Mouse (Mus musculus) liver, embryonic 15.5 days (tissue): ENCODE measurements around the gene Gsto1. TPM values are rescaled to one million over a fixed set of nuclear protein-coding genes. Genes with fewer than 3 reads are reported as not detected.
A peak's percentile ranks its signal among the peaks of the same experiment; 100 is the strongest.

Experiments
- ATAC-seq: fragments of 200-750 bp; cut with Nextera tagmentation; 2 replicates; pipeline ENCODE4 v1.8.0; 2017; ENCODE audit warnings: moderate number of reproducible peaks, mild to moderate bottlenecking, moderate library complexity; ENCODE audit not compliant: insufficient read depth
- H3K27ac ChIP-seq: fragments of 300-500 bp; sonication (generic); replicated peaks from 2 replicates; pipeline ENCODE4 v1.5.1; 2015; ENCODE audit warnings: mild to moderate bottlenecking, inconsistent platforms
- H3K27me3 ChIP-seq: fragments of 300-500 bp; sonication (generic); 2 replicates; pipeline ENCODE4 v1.6.1; 2015; ENCODE audit warnings: mild to moderate bottlenecking, inconsistent platforms
- H3K36me3 ChIP-seq: fragments of 300-500 bp; sonication (generic); replicated peaks from 2 replicates; pipeline ENCODE4 v1.6.1; 2015; ENCODE audit warnings: moderate library complexity, mild to moderate bottlenecking, inconsistent platforms
- H3K4me1 ChIP-seq: fragments of 300-500 bp; sonication (generic); replicated peaks from 2 replicates; pipeline ENCODE4 v1.6.1; 2015; ENCODE audit warnings: inconsistent platforms
- H3K4me2 ChIP-seq: fragments of 300-500 bp; sonication (generic); 2 replicates; pipeline ENCODE4 v1.6.1; 2015; ENCODE audit warnings: moderate library complexity, mild to moderate bottlenecking, inconsistent platforms
- H3K4me3 ChIP-seq: fragments of 300-500 bp; sonication (generic); replicated peaks from 2 replicates; pipeline ENCODE4 v1.5.1; 2015; ENCODE audit warnings: mild to moderate bottlenecking, inconsistent platforms
- H3K9ac ChIP-seq: fragments of 300-500 bp; sonication (generic); 2 replicates; pipeline ENCODE4 v1.6.1; 2015; ENCODE audit warnings: moderate library complexity, mild to moderate bottlenecking, inconsistent platforms
- H3K9me3 ChIP-seq: fragments of 300-500 bp; sonication (generic); replicated peaks from 2 replicates; pipeline ENCODE4 v1.6.1; 2016; ENCODE audit warnings: inconsistent platforms
- WGBS: fragments of 180-500 bp; shearing (Covaris S2); methylation state at CpG from one replicate; pipeline ENCODE4 v1.1.7; 2015; ENCODE audit warnings: mixed read lengths; ENCODE audit not compliant: insufficient replicate concordance; 5-methylcytosine and 5-hydroxymethylcytosine counted together
- polyA plus RNA-seq: library from polyadenylated mRNA; unstranded; fragments of >200 nt; fragmentation: Nextera tagmentation; extraction: Ambion mirVana; gene quantifications from 2 replicates; pipeline ENCODE4 v1.2.1, GENCODE M21; 2015

The Gsto1 gene
- 115 and 122 TPM in 2 replicates for polyA plus RNA-seq

DNA sequence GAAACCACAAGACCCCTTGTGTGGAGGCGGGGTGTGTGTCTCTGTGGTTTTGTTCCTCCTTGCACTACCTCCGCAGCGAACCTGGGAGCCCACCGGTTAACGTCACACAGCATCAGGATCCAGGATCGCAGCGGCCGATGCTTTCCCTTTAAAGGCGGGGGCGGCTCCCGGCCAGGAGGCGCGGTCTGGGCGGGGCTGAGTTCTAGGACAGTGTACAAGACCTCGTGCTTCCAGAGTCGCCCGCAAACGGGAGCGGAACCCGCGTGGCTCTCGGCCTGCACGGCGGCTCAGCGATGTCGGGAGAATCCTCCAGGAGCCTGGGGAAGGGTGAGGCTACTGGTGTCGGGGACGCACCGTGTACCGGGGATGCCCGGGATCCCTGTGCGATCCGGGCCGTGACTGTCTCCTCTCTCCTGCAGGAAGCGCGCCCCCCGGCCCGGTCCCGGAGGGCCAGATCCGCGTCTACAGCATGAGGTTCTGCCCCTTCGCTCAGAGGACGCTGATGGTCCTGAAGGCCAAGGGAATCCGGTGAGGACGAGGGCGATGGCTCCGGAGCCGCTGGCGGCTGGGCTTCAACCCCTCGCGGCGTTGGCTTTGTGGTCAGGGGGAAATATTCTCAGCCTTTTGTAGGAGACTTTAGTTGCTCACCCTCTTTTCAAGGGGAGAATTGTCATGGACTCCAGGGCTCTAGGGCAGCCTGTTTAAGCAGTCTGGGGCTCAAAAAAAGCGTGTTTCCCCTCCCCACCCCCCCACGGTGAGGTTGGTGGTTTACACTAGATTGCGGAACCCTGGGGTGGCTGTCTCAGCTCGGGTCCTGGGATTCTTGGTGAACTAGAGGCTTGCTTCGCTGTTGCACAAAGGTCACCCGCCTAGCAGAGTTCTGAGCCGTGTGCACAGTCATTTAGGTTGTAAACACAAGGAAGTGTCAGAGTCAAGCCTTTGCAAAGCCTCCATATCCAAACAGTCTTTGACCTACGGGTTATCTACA, at the start of gene Gsto1:
TSS of gene Gsto1 (plus strand) at position 175 of the 988 bp plus-strand sequence.
- under 1% methylated on average over 60 of the region's 60 CpGs for WGBS
- ATAC-seq, result peak; percentile 88
- peak within 1 kb of the TSS; percentile 58 for H3K4me3 ChIP-seq
- peak within 1 kb of the TSS; percentile 38 for H3K9ac ChIP-seq
- H3K36me3 ChIP-seq, result peaks cover 26% of the 10 kb centered on the region; the same call in 1 of the 2 replicates
- H3K9me3 ChIP-seq, result no peaks in the 10 kb centered on the region
- H3K4me2 ChIP-seq, result peak within 1 kb of the TSS; percentile 78
- peaks cover 12% of the 10 kb centered on the region for H3K27me3 ChIP-seq
- peak within 1 kb of the TSS; percentile 65 for H3K27ac ChIP-seq
- H3K4me1 ChIP-seq, result peaks cover 24% of the 10 kb centered on the region

DNA sequence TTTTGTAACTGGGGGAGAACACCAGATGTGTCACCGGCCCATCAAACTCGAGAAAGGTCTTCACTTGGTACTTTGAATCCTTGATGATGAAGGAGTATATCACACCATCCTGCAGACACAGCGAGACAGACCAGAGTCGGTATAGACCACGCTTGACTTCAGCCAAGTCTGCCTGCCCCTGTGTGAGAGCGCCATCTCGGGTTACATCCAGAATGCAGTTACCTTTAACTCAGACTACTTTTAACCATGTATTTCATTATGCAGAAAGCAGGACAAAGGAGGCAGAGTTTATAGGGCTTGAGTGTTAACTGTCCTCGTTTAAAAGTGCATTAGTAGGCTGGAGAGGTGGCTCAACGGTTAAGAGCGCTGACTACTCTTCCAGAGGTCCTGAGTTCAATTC, 42.7 kb upstream of the Gsto1 start:
- ATAC-seq, result no peak
- Histone ChIP-seq H3K9ac (no peak overlapping the region), H3K4me2 (no peak overlapping the region), H3K9me3 (no peaks in the 10 kb centered on the region), H3K27ac (no peak overlapping the region), H3K27me3 (no peaks in the 10 kb centered on the region), H3K4me3 (no peak overlapping the region), H3K4me1 (no peaks in the 10 kb centered on the region), H3K36me3 (no peaks in the 10 kb centered on the region)
- 69% methylated on average over 10 of the region's 10 CpGs for WGBS

DNA sequence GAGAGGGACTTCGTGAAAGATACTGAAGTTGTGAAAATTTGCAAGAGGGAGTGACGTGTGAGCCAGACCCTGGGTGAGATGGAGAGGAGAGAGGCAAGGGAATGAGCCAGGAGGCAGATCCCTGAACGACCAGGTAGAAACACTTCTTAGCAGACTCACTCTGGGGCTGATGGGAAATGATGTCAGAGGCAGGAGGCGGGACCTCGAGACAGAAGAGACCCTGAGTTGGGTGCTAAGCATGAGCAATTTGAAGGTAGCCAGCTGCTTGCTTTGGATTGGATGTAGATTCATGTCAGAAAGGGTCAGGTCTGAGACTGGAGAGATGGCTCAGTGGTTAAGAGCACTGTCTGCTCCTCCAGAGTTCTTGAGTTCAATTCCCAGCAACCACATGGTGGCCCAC, 40.0 kb upstream of the Gsto1 start:
- Histone ChIP-seq H3K27me3 (no peaks in the 10 kb centered on the region), H3K27ac (no peak overlapping the region), H3K4me3 (no peak overlapping the region), H3K4me2 (no peak overlapping the region), H3K36me3 (no peaks in the 10 kb centered on the region), H3K9me3 (no peaks in the 10 kb centered on the region), H3K4me1 (no peaks in the 10 kb centered on the region), H3K9ac (no peak overlapping the region)
- WGBS, result 47% methylated on average over 5 of the region's 5 CpGs
- no peak for ATAC-seq

DNA sequence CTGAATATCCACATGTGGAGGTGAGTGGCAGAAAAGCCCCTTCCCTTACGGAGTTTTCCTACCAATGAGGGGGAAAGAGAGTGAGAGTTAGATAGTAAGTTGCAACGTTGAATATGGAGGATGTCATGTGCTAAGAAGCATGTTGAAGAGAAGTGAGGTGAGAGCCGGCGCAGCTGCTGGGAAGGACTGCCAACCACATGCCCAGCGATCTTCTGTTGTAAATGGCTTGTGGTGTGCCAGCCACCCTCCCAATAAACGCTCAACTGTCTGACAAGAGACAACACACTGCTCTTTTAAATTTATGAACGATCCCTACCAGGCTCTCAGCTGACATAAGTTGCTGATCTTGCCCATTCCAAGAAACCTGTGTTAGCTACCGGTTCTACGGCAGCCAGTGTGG, 37.1 kb upstream of the Gsto1 start:
- Histone ChIP-seq H3K9me3 (no peaks in the 10 kb centered on the region), H3K36me3 (no peaks in the 10 kb centered on the region), H3K27me3 (peaks cover 5% of the 10 kb centered on the region), H3K9ac (no peak overlapping the region), H3K4me1 (no peaks in the 10 kb centered on the region), H3K4me2 (no peak overlapping the region), H3K4me3 (no peak overlapping the region), H3K27ac (no peak overlapping the region)
- no peak for ATAC-seq
- 71% methylated on average over 9 of the region's 9 CpGs for WGBS

DNA sequence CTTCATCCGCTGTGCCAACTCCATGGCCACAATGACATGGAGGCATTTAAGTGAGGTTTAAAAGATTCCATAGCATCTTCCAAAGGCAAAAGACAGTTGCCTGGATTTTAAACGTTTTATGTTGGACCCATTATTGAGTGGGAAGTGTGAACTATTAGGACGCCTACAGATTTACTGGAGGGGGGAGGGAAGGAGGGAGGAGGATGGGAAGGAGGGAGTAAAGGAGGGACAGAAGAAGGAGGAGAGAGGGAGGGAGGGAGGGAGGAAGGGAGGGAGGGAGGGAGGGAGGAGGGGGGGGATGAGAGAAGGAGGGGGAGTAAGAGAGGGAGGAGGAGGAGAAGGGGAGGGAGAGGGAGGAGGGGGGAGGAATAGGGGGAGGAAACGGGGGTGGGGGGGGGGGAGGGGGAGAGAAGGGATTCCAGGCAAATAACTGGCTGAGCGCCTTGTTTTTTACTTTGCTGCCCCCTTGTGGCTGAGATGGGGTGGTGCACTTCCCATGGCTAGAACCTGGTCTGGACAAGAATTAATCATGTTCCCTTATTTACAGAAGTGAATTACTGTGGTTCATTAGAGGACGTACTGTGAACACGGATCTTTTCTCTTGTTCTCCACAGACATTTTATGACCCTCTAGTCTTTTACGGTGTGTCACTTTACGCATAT, 33.8 kb upstream of the Gsto1 start:
- H3K4me3 ChIP-seq, result no peak overlapping the region
- no peak for ATAC-seq
- no peak overlapping the region for H3K9ac ChIP-seq
- H3K27ac ChIP-seq, result no peak overlapping the region
- H3K4me2 ChIP-seq, result no peak overlapping the region
- no peaks in the 10 kb centered on the region for H3K36me3 ChIP-seq
- 17% methylated on average over 9 of the region's 9 CpGs for WGBS
- no peaks in the 10 kb centered on the region for H3K4me1 ChIP-seq
- peaks cover 9% of the 10 kb centered on the region for H3K27me3 ChIP-seq
- H3K9me3 ChIP-seq, result no peaks in the 10 kb centered on the region

DNA sequence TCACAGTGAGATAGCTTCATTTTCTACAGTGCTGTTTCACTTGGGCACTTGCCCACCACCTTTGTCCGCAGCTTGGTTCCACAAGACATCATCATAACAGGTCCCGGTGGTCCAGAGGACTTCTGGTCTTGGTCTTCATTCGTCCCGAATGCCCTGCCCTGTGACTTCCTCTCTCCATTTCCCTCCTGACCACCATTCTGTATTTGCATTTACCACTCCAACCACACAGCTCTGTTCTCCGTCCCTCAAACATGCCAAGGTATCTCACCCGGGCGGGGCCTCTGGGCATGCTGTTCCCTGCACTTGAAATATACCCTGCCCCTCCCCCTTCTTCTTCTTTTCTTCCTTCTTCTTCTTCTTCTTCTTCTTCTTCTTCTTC, 33.3 kb upstream of the Gsto1 start:
- Histone ChIP-seq H3K36me3 (no peaks in the 10 kb centered on the region), H3K9ac (no peak overlapping the region), H3K27ac (no peak overlapping the region), H3K4me2 (no peak overlapping the region), H3K27me3 (peaks cover 9% of the 10 kb centered on the region), H3K9me3 (no peaks in the 10 kb centered on the region), H3K4me1 (no peaks in the 10 kb centered on the region), H3K4me3 (no peak overlapping the region)
- WGBS, result 19% methylated on average over 7 of the region's 7 CpGs
- no peak for ATAC-seq

DNA sequence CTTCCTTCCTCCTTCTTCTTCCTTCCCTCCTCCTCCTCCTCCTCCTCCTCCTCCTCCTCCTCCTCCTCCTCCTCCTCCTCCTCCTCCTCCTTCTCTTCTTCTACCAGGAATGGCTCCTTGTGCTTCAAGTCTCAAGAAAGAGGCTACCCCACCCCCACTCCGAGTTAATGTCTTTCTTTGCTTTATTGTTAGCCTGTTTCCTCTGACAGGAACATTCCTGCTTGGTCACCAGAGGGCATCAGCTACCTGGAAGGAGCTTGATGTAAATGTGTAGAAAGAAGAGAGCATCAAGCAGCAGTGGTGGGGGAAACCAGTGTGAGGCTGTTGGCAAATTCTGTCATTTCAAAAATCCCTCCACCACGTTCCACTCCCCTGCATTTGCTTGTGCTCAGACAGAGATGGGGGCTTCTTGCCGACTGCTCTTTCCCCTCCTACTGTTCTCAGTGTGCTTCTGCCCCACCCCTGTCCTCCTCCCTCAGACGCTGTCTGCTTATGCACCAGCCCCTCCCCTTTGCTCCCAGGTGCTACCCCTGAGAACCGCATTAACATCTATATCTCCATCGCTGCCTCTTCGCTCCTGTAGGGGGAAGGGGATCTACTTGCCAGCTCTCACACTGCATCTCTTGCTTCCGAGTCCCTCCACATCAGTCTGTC, 32.5 kb upstream of the Gsto1 start:
- H3K27ac ChIP-seq, result no peak overlapping the region
- H3K4me1 ChIP-seq, result no peaks in the 10 kb centered on the region
- peaks cover 9% of the 10 kb centered on the region for H3K27me3 ChIP-seq
- no peaks in the 10 kb centered on the region for H3K9me3 ChIP-seq
- no peak for ATAC-seq
- H3K4me2 ChIP-seq, result no peak overlapping the region
- no peak overlapping the region for H3K4me3 ChIP-seq
- H3K9ac ChIP-seq, result no peak overlapping the region
- H3K36me3 ChIP-seq, result no peaks in the 10 kb centered on the region
- 20% methylated on average over 8 of the region's 8 CpGs for WGBS

DNA sequence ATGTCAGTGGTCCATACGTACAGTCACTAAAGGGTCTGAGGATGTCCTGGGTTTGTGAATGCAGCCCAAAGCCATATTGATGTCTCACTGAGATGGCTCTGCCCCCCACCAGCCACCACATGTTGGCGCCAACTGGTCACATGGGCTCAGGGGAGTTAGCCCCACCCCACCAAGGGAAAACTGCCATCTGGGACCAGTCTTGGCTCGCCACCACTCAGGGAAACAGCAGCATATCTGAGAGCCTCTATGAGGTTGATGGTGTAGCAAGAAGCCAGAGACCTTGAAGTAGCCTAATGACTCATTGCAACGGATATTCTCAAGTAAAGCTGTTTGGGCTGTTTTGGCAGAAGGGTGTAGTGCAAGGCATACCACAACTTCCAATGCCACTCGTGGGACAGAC, 30.7 kb upstream of the Gsto1 start:
- Histone ChIP-seq H3K9me3 (no peaks in the 10 kb centered on the region), H3K36me3 (no peaks in the 10 kb centered on the region), H3K4me3 (no peak overlapping the region), H3K4me1 (no peaks in the 10 kb centered on the region), H3K4me2 (no peak overlapping the region), H3K27ac (no peak overlapping the region), H3K27me3 (peaks cover 9% of the 10 kb centered on the region), H3K9ac (no peak overlapping the region)
- 61% methylated on average over 5 of the region's 5 CpGs for WGBS
- no peak for ATAC-seq

DNA sequence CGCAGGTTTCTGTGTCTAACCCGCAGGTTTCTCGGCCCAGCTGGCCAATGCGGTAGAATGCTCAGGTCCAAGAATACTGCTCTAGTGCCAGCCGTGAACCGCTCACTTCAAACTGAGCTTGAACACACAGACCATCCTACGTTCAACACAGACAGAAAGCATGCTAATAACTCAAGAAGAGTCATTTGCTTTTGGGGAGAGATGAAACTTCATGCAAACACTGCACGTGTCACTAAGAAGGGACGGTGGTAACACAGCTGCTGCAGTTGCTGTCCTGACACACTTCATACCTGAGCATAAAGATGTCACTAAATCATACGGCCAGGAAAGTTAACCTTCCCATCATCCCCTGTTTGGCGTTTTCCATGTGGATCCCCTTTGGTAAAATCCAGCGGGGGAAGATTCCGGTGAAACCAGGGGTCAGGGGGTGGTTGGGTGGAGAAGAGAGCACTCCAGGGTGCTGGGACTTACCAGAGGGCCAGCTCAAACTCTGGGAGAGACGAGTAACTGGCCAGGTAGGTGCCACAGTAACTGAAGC, 24.8 kb upstream of the Gsto1 start:
- Histone ChIP-seq H3K4me2 (no peak overlapping the region), H3K27ac (no peak overlapping the region), H3K36me3 (no peaks in the 10 kb centered on the region), H3K9ac (no peak overlapping the region), H3K27me3 (0 out of 2 replicates have a peak, but pooled peaks cover 3% of the 10 kb centered on the region), H3K4me3 (no peak overlapping the region), H3K4me1 (no peaks in the 10 kb centered on the region), H3K9me3 (no peaks in the 10 kb centered on the region)
- 68% methylated on average over 14 of the region's 14 CpGs for WGBS
- no peak for ATAC-seq

DNA sequence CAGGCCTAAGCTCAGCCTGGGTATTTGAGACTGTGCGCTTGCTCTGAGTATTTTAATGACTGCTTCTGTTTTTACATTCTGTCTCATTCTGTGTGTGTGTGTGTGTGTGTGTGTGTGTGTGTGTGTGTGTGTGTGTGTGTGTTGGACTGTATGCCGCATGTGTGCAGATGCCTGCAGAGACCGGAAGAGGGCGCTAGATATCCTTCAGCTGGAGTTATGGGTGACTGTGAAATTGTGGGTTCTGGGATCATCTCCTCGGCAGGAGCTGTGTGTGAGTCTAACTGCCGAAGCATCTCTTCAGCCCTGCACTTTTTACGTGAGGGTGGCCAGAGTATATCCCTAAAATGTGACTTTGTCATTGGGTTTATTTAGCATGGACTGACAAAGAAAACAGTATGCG, 23.7 kb upstream of the Gsto1 start:
- no peaks in the 10 kb centered on the region for H3K9me3 ChIP-seq
- no peak for ATAC-seq
- WGBS, result 76% methylated on average over 8 of the region's 8 CpGs
- H3K36me3 ChIP-seq, result no peaks in the 10 kb centered on the region
- no peak overlapping the region for H3K4me3 ChIP-seq
- no peak overlapping the region for H3K27ac ChIP-seq
- H3K27me3 ChIP-seq, result peaks cover 8% of the 10 kb centered on the region; the same call in 1 of the 2 replicates
- H3K9ac ChIP-seq, result no peak overlapping the region
- no peaks in the 10 kb centered on the region for H3K4me1 ChIP-seq
- no peak overlapping the region for H3K4me2 ChIP-seq

DNA sequence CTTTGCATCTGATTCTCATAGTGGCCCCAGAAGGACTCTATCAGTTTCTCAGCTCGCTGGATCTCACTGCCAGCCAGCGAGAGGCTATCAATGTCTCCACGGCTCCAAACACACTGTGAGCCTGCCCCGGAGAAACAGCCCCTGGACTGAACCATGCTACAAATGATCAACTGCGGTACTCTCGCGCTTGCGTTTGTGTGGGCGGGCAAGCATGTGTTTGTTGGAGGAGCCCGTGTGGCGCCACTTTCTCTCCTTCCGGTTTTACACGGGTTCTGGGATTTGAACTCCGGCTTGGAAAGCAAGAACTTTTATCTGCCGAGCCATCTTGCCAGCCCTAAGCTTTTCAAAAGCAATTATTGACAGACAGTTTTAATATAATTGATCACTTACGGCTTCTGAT, 22.5 kb upstream of the Gsto1 start:
- no peak for ATAC-seq

More for the DNA sequence above, 22.5 kb upstream of the Gsto1 start:
- H3K36me3 ChIP-seq, result no peaks in the 10 kb centered on the region
- WGBS, result 78% methylated on average over 16 of the region's 16 CpGs
- H3K4me2 ChIP-seq, result no peak overlapping the region
- H3K27ac ChIP-seq, result no peak overlapping the region
- no peaks in the 10 kb centered on the region for H3K9me3 ChIP-seq
- no peak overlapping the region for H3K4me3 ChIP-seq
- peaks cover 20% of the 10 kb centered on the region for H3K27me3 ChIP-seq
- H3K9ac ChIP-seq, result no peak overlapping the region
- peaks cover 6% of the 10 kb centered on the region; the same call in 1 of the 2 replicates for H3K4me1 ChIP-seq
